Mouse (Mus musculus) cerebellum, adult 2 months (tissue): ENCODE results near the gene Whrn.

Experiments used
- CTCF ChIP-seq: fragments of 200-500 bp; IDR thresholded peaks from 2 replicates; pipeline ENCODE4 v1.5.1; 2011; ENCODE audit warnings: low read depth, mild to moderate bottlenecking, control low read depth, low read length, moderate library complexity, borderline replicate concordance; ENCODE audit not compliant: insufficient read depth
- POLR2A ChIP-seq: fragments of 200-500 bp; IDR thresholded peaks from 2 replicates; pipeline ENCODE4 v1.6.1; 2011; ENCODE audit warnings: low read length, control low read depth, borderline replicate concordance; ENCODE audit not compliant: insufficient read depth

- TF ChIP-seq CTCF: no peak
- TF ChIP-seq POLR2A: no peak
These were observed 39.2 kb downstream of the Whrn start for GRCm38 (mm10) chr4:63456547-63456946.
